Mouse (Mus musculus) C2C12 (cell line): Measurements from ENCODE around the gene Ftl1.

Experiments used
- CEBPB ChIP-seq: IDR thresholded peaks from one replicate; pipeline ENCODE4 v1.6.1; 2011; ENCODE audit warnings: low read depth, mild to moderate bottlenecking, control low read depth, moderate library complexity
- CTCF ChIP-seq: IDR thresholded peaks from one replicate; pipeline ENCODE4 v1.5.1; 2011; ENCODE audit not compliant: control insufficient read depth, insufficient read depth, insufficient read length
- FOSL1 ChIP-seq: IDR thresholded peaks from one replicate; pipeline ENCODE4 v1.8.0; 2011; ENCODE audit warnings: mild to moderate bottlenecking, low read length; ENCODE audit not compliant: poor library complexity, insufficient read depth, severe bottlenecking
- MAX ChIP-seq: IDR thresholded peaks from one replicate; pipeline ENCODE4 v1.6.1; 2011; ENCODE audit warnings: mild to moderate bottlenecking, control low read depth
- MYOG ChIP-seq: IDR thresholded peaks from one replicate; pipeline ENCODE4 v1.6.1; 2011; ENCODE audit not compliant: control insufficient read depth, insufficient read length; ENCODE audit errors: extremely low read depth
- USF1 ChIP-seq: IDR thresholded peaks from one replicate; pipeline ENCODE4 v1.6.1; 2011; ENCODE audit warnings: low read depth, mild to moderate bottlenecking, control low read depth, moderate library complexity

DNA sequence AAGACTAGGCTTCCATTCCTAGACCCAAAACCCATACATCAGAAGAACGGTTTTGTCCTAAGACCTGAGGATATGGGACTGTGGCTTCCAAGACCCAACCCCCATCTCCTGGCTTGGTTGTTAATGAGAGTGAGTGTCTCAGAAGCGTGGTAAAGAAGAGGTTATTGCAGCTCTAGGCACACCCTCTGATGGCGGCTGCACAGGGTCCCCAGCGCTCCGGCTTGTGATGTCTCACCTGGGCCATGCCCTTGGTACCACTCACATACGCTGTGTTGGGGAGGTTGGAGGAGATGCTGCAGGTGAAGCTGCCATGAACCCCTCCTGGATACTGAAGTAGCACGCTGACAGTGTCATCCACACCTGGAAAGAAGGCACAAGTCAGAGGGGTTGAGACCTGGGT, 19.1 kb upstream of the Ftl1 start:
- no peak for TF ChIP-seq CTCF
- TF ChIP-seq MAX, result no peak
- TF ChIP-seq USF1, result no peak
- no peak for TF ChIP-seq CEBPB
- TF ChIP-seq MYOG, result no peak
- no peak for TF ChIP-seq FOSL1
